Mouse (Mus musculus) adrenal gland, adult (tissue): Measurements from ENCODE around the gene Sbf2.
"Not testable (repeated sequence)": the region's sequence is repeated elsewhere in the genome, so short reads cannot be mapped to it uniquely, and the experiment has no call there.

Experiments used
- DNase-seq, 2 experiments: peaks; one replicate each; pipeline ENCODE4 v3.0.0; 2022 to 2023; ENCODE audit warnings: low spot score in 1 of 2; ENCODE audit not compliant: inconsistent age in 2 of 2

The Sbf2 gene

DNA sequence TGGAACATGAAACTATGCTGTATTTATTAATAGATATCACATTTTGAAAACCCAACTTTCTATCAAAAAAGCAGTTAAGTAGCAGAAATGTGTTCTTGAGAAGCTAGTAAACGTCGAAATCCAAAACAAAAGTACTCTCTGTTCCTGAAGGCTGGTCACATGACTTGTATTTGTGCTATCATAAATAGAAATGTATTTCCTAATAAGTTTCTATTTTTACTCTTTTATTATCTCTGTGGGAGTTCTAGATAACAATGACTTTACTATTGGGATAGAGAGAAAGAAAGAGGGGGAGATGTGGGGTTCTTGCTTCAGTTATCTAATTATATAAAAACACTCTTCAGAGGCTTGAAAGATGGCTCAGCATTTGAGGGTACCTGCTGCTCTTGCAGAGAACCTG lies 29.5 kb downstream of the Sbf2 start:
- DNase-seq: no peak

DNA sequence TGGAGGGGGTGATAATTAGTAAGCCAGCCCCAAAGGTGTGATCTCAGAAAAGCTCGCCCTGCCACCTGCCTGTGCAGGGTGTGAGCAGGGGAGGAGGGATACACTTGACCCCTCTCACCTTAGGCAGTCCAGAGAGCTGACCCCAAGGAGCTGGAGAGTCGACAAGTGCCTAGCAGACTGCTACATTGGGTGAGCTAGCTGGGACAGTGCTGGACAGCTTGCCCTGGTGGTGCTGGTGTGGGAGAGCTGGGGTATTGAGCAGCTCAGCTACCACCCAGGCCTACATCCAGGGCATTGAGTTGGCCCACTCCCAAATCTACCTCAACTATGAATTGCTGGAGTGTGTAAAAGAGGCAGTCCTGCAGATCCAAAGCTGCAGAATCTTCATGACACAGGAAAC lies 30.6 kb downstream of the Sbf2 start:
- no peak for DNase-seq

DNA sequence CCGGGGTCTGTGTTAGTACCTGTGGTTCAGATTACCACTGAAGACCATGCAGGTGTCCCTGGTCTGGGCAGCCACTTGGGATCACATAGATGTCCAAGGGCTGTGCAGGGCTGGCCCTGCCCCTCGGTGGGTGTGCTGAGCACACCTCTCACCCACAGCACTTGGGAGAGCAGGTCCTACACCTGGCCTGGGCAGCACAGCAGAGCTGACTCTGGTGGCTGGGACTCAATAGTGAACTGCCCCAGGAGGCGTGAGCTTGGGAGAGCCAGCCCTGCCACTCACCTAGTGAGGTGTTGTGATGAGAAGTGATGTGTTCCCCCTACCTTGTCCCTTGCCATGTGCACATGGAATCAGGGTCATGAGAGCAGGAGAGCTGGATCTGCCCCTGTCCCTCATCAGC lies 31.0 kb downstream of the Sbf2 start:
- no peak for DNase-seq

DNA sequence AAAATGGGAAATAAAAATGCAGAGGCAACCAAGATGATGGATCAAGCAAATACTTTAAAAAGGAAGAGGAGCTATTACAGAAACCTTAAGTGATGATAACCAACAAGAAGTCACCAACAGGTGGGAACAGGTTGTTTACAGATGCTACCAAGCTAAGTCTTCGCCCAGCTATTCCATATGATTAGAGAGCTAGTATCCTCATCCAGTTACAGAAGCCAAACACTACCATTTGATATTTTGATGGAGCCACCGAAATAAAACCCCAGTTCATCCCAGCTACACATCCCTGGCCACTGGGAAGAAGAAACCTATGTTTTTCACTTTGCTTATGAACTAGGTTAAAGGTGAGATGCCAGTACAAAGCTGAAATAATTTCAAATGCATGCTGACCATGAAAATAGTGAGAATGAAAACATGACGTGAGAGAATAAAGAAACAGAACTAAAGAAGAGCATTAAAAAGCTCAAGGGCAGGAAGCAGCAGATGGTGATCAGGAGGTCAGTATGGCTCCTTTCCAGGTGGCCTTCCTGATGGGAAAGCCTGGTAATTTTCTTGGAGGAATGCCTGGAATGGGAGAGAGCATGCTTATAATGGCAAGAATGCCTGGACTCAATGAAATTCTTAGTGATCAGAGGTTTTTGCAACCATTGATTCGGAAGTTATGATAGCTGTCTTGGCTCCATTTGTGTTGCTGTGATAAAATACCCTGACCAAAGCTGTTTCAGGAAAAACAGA lies 48.7 kb downstream of the Sbf2 start:
- DNase-seq: peak; percentile 15 to 54

DNA sequence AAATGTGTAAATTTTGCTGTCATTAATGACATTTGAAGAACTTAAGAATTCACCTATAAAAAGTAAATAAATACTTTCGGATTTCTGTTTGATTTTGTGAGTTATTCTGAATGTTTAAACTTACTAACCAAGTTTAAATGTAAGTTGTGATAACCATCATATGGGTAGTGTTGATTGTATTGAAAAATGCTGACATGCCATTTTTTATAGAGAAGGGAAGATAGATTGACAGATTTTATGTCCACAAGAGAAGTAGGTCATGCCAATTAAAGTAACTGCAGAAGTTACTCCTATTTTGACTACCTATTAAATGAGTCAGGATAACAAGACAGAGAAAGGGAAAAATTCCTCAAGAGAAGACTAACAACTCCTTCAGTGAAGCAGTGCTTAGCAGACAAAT lies 53.1 kb downstream of the Sbf2 start:
- no peak for DNase-seq

DNA sequence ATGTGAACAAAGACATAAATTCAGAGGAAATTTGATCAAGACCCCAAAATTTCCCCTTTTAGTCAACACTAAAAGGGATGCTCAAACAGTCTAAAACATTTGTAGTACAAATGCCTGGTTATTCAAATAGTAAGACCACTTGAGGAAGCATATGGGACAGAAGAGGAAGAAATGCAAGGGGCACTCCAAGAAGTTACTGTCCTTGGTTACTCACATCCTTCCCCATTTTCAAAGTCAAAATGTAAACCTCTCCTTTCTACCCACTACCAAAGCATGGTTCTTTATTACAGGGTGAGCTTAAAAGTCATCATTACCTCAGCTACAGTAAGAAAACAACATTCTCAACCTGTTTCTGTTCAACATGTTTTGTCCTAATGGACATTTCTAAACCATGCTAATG lies 57.7 kb downstream of the Sbf2 start:
- DNase-seq: no peak

DNA sequence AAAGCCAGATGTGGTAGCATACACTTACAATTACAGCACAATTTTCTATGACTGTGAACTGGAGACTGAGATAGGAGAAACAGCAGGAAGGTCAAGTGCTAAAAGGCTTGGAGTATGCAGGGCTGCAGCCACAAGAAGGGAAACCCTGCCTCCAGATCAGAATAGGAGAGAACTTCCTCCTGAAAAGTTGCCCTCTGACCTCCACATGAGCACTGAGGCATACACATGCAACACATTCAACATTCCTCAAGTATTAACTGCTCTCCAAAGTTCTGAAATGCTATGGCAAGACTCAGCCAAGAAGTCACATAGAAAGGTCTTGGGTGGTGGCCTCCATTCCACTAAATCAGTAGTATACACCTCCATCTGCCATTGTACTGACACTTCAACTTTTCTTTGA lies 58.5 kb downstream of the Sbf2 start:
- no peak for DNase-seq

DNA sequence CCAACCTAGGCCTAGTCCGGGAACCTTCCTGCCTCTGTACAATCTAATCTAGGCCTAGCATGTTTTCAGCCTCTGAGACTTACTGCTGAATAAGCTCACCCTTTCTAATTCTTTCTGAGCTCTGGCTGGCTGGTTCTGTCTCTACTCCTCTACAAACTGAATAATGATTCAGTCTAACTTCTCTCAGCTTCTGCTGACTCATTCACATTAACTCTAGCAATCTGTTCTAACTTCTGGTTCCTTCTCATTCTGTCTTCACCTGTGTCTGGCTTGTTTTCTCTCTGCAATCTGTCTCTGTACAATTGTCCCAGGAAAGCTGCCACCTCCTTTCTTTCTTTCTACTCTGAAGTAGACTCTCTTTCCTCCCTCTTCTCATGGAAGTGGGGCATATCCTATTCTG lies 59.5 kb downstream of the Sbf2 start:
- peak in 1 of 2 experiments; percentile 39 for DNase-seq

DNA sequence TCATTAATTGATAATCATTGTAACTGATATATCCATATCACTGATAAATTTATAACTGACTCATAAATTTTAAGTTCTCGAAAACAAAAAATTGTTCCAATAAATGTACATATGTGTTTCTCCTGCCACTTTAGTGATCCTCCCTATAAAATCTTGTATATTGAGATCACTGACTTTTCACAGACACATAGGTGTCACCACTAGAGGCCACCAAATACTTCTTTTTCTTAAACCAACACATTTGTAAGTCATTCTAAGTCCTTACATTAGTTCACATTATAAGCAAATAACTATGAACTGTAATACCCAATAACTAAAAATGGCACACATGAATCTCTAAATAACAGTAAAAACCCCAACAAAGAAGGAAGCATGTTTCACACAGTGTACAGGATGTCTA lies 66.5 kb downstream of the Sbf2 start:
- DNase-seq: peak in 1 of 2 experiments; percentile 70

DNA sequence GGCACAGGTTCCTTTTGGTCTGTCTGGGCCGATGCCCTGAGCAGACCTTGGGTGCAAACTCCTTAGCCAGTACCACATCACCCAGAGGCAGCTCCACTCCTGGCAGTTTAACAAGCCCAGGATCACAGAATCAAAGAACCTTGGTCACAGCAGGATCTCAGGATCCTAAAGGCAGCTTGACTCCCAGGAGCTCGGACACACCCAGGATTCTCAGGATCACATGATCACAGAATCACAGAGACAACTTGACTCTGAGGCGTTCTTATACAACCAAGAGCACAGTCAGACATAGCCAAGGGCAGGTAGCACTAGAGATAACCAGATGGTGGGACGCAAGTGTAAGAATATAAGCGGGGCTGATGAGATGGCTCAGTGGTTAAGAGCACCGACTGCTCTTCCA lies 71.4 kb downstream of the Sbf2 start:
- DNase-seq: no peak

DNA sequence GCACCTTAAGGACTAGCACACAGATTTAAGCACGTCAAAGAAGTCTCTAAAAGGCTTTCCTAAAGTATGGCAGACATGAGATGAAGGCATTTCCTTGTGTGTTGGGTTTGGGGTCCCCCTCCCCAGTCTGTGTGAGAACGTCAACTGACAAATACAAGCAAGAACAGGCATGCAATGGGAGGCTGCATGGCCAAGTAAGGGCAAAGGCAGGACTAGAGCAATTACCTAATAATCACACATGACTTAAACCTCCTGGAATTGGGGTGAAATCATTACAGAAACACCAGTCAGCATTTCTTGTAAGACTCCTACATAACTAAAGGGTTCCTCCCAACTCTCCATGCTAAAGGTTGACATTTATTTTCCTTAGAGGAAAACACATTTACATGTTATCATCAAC lies 75.5 kb downstream of the Sbf2 start:
- DNase-seq: no peak

DNA sequence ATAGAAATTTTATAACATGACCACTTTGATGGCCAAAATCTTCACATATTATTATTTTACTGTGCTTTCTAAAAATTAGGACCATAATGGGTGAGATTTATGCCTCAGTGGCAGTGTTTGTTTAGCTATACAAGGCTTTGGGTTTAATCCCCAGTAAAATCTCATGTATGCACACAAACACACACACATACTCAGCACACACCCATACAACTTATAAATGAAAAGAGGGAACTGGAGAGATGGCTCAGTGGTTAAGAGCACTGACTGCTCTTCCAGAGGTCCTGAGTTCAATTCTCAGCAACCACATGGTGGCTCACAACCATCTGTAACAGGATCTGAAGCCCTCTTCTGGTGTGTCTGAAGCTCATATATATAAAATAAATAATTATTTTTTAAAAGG lies 84.4 kb downstream of the Sbf2 start:
- DNase-seq: not testable (repeated sequence)

DNA sequence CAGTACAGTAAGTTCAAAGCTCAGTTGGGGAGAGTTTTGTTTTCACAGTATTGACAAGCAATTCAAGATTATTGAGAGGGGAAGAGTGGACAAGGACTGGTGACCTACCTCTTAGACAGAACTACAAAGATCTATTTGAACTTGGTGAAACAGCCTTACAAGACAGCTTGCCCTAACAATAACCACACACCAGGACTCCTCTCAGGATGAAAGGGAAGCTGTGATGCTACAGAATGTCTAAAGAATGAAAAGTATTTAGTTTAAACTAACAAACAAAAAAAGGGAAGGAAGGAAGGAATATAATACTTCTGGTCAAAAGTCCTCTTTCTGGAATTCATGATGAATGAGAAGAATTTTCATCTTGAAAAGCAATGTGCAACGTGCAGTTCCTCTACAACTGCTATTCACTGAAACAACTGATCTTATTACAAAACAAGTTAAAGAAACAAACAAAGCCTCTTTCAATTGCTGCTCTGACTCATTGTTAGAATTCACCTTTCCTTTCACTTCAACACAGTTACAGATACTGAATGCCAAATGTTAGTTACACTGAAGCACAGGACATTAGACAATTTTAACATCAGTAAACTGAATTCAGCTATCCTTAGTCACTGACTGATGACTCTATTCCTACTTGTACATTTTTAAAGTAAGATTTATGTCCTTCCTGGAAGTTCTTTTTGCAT lies 89.5 kb downstream of the Sbf2 start:
- no peak for DNase-seq

DNA sequence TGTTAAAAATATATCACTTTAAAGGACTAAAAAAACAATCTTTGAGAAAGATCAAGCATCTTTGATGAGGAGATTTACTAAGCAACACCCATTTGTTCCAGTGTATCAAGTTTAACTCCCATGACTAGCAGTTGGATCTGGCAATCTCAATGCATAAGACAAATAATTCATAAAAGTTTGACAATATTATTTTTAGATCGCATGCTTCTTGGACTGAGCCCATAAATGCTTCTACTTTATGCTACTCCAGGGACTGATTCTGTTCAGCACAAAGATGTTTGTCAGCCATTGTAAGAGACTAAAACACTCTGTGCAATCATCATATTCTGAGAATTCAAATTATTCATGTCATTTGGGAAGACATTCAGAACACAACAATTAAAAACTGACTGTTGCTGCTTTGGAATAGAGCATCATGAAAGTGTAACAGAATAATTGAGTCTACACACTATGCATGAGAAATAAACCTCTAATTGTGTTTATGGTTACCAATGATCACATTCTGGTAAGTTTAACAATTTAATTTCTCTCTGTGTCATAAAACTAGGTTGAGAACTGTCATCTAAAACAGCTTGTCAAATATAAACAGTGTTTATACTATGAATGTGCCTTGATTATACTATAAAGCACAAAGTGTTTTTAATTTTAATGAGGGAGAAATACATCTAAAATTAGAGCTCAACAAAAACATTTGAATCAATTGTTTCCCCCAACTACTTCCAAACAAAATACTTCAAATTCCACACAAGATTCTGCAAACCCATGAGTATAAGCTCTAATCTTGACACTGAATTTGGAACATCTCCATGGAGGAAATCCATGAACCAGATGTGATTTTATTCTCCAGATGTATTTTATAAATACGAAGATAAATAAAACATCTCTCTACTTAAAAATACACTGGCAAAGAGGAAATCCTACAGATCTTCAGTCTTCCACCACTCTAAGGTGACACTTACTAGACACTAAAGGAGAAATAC lies 98.2 kb downstream of the Sbf2 start:
- DNase-seq: no peak

DNA sequence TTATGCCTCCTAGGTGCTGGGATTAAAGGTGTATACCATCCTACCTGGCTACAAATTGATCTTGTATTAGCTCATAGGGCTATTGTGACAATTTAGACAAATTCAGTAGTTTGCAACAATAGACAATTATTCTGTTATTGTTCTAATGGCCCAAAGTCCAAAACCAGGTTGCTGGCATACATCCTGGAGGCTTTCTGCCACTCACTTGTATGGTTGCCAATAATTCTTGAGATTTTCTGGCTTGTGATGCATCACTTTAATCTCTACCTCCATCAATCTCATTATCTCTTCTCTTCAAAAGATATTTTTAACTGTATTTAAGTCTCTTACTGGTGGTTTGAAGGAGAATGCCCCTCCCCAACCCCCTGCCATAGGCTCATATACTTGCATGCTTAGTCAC lies 100.6 kb downstream of the Sbf2 start:
- no peak for DNase-seq

DNA sequence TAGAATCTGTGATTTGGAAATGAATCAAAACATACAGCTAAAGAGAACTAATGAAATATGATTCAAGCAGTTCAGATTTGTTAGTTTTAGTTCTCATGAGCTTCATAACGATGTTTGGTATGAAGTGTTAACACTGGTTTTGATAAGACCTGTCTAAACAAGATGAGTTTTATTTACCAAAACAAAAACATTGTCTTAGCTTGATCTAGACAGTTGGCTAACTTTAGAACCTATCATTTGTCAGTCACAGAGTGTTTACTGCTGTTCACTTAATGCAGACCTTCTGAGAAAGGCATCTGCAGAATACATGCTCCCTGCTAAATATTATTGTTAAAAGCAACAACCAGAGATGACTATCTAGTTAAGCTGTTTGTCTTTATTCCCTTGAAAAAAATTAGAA lies 116.1 kb downstream of the Sbf2 start:
- no peak for DNase-seq

DNA sequence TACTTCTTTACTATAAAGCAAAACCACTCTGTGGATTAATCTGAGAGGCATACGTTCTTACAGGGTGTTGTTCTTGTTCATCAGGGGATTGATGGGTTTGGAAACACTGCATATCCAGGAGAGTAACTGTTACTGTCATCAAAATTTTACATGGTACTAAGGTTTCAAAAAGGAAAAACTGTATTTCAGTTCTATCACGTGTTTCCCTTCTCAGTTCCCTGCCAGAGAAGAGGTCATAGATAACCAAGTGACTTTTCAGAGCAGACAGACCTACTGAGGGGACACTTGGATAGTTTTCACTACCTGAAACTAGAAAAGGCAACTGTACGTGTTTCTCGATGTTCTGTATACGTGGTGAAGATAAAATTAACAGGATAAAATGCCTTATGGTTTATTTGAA lies 123.7 kb downstream of the Sbf2 start:
- DNase-seq: no peak

DNA sequence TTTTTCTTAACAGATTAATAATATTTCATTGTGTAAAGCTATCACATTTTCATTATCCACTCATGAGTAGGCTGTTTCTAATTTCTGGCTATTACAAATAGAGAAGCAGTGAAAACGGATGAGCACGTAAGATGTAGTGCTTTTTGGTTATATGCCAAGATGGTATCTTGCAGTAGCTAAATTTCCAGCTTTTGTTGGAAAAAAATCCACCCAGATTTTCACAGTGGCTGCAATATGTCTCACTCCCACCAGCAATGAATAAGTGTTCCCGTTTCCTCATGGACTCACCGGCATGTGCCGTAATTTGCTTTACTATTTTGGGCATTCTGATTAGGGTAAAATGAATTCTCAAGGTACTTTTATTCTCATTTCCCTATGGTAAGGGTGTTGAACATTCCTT lies 129.7 kb downstream of the Sbf2 start:
- DNase-seq: no peak

DNA sequence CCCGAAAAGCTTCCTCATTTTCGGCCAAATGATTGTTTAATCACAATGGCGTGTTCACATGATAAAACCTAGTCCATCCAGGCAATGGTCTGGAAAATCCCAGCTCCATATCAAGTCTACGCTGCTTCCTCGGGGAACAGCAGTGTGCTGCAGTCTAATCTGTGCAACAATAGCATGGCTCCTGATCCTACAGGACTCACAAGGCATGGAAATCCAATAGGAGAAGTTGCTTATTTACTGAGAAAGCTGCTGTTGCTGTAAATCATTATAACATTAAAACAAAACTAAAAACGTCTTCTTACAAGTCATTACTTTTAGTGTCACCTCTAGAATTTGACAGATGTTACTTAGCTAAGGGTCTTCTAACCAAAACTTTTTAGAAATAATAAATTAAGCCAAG lies 143.7 kb downstream of the Sbf2 start:
- DNase-seq: no peak

DNA sequence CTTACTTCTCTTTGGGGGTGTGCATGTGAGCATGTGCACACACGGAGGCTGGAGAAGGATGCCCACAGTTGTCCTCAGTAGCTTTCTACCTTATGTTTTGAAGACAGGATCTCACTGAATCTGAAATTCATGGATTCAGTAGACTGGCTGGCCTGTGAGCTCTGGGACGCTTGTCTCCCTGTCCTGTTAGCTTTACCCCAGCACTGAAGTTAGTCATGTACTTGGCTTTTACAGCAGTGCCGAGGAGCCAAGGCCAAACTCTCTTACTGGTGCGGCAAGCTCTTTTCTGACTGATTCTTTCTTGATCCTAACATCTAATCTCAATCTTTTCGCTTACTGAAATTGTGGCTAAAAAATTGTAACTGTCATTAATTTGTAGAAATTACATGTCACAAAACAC lies 151.3 kb downstream of the Sbf2 start:
- peak; percentile 55 to 76 for DNase-seq

DNA sequence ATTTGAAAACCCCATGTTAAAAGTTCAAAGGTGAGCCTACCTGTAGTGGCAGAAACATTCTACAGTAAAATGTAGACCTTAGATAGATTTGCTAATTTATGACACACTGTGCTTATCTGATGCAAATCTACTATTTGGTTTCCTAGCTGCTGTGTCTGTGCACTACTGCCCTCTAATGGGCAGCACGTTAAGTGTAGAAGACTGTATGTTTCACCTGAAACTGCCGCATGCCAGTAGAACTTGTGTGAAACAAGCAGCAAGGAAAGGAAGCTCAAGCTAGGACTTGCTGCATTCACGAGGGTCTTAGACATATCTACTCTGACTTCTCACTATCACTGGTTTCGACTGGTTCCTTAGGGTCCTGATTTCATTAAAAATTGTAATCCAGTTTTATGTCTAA lies 182.4 kb downstream of the Sbf2 start:
- peak; percentile 37 to 84 for DNase-seq

DNA sequence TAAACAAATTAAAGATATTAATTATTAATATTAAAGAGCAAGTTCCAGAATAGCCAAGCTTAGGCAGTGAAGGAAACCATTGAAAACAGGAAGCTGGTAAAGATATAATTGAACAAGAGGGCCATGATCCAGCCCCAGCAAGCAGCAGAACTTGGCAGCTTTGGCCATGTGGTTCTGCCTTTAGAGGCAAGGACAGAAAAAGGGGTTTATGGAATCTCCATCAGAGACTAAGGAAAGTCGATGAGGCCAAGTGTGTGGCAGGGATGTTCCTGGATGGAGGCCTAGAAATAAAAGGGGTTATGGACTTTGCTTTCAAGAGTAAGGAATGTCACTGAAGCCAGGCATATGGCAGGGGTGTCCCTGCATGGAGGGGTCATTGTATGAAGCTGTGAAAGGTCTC lies 198.4 kb downstream of the Sbf2 start:
- DNase-seq: no peak
